Mouse (Mus musculus): ENCODE measurements at regions not wholly inside any gene's neighbourhood (a gene's known extent, or its start where the extent isn't known, plus 50 kb on each side); places are given as distances from the start of the nearest gene placed in this dataset.

DNA sequence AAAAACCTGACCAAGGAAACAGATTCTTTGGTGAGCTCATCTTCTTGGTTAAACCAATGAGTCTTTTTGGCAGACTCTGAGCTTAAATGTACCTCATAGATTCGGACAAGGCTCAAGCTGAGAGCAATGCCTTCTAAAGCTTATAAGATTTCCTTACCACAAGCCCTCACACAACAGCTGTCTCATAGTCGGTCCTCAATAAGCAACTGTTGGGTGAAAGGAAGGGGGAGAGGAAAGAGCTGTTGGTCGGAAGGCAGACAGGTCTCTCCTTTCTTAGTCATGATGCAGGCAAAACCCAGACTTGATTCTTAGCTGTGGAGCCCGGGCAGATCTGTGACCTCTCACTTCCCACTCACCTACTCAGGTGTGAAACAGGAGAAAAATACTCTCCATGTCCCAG is 50.8 kb upstream of the 1700016C15Rik start:
- DNase-seq: no peak
